Mouse (Mus musculus) liver, embryonic 14.5 days (tissue): Measurements from ENCODE around the gene Cdh13.

Experiments
- CTCF ChIP-seq: IDR thresholded peaks from 2 replicates; pipeline ENCODE4 v1.5.1; 2016; ENCODE audit warnings: antibody characterized with exemption, low read depth, control low read depth
- EP300 ChIP-seq: IDR thresholded peaks from 2 replicates; pipeline ENCODE4 v1.6.1; 2016; ENCODE audit warnings: antibody characterized with exemption, low read depth

GRCm38 (mm10) chr8:118789649-118790048 lies 506.1 kb downstream of the Cdh13 start:
- no peak for TF ChIP-seq CTCF
- TF ChIP-seq EP300: no peak
